ENCODE assay signal across 28 mouse cellular contexts in the genomic region with DNA sequence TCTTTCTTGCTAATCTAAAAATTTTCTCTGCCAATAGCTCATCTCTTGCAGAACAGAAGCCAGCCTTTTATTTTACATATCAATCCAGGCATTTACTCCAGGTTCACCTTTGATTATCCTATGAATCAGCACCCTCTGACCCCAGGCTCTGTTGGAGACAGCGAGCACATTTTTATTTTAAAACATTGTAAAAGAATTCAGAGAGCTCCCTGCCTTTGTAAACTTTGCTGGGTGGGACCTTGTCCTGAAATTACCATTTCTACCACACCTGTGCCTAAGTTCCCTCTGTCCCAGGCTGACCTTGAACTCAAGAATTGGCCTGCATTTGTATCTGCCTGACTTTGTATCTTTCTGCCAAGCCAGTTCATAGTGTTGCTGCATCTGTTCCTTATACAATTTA. TPM values are rescaled to one million over a fixed set of nuclear protein-coding genes. Genes with fewer than 3 reads are reported as not detected.
"Had no signal": no experiment of that assay in that cellular context is flagged by ENCODE, and none has a peak within 500 bp of the region (broad histone marks: within the 10 kb centered on the region; RNA-seq: fewer than 3 reads in every experiment).

No protein-coding gene starts in this region.

- H3K4me1 ChIP-seq: heart, embryonic 13.5 days; heart, embryonic 15.5 days; hindbrain, embryonic 10.5 days; hindbrain, embryonic 12.5 days; kidney, embryonic 15.5 days; limb, embryonic 13.5 days; limb, embryonic 15.5 days; liver, embryonic 13.5 days; liver, embryonic 15.5 days had no signal

- H3K9ac ChIP-seq: heart, embryonic 13.5 days; heart, embryonic 15.5 days; hindbrain, embryonic 12.5 days; hindbrain, embryonic 14.5 days; kidney, embryonic 15.5 days; limb, embryonic 13.5 days; limb, embryonic 15.5 days; liver, embryonic 13.5 days; liver, embryonic 15.5 days; liver, postnatal 0 days had no signal

- H3K4me3 ChIP-seq: heart, adult 2 months; heart, embryonic 13.5 days; heart, embryonic 15.5 days; hindbrain, embryonic 10.5 days; hindbrain, embryonic 12.5 days; kidney, embryonic 15.5 days; limb, embryonic 13.5 days; limb, embryonic 15.5 days; liver, embryonic 13.5 days; liver, embryonic 15.5 days had no signal

- H3K9me3 ChIP-seq: heart, embryonic 13.5 days; heart, embryonic 15.5 days; hindbrain, embryonic 10.5 days; hindbrain, embryonic 12.5 days; kidney, embryonic 15.5 days; limb, embryonic 13.5 days; limb, embryonic 15.5 days; liver, embryonic 13.5 days; liver, embryonic 15.5 days had no signal

- H3K36me3 ChIP-seq: heart, embryonic 13.5 days; heart, embryonic 15.5 days; hindbrain, embryonic 10.5 days; hindbrain, embryonic 12.5 days; kidney, embryonic 15.5 days; limb, embryonic 13.5 days; limb, embryonic 15.5 days; liver, embryonic 13.5 days; liver, embryonic 15.5 days had no signal

- H3K27ac ChIP-seq: heart, adult 2 months; heart, embryonic 13.5 days; heart, embryonic 15.5 days; hindbrain, embryonic 10.5 days; hindbrain, embryonic 12.5 days; hindbrain, embryonic 14.5 days; kidney, embryonic 15.5 days; kidney, postnatal 0 days; limb, embryonic 13.5 days; limb, embryonic 15.5 days; liver, embryonic 13.5 days; liver, embryonic 15.5 days had no signal

- DNase-seq: gastrocnemius, postnatal 14 days; heart, adult 2 months; heart, postnatal 14 days; heart, postnatal 36 days; kidney, adult 11 months; kidney, adult 2 months; kidney, adult 9 months; kidney, postnatal 14 days; kidney, postnatal 36 days; layer of hippocampus, adult 9-11 months; layer of hippocampus, postnatal 36 days; left cerebral cortex, postnatal 4 days; liver, embryonic 13.5 days; liver, postnatal 0 days had no signal

RNA-seq across cellular contexts. Expression of a gene that starts 17.0 kb away (rescaled TPM):
- total RNA-seq: gastrocnemius, adult 18-20 months; gastrocnemius, adult 8-10 months; gastrocnemius, postnatal 14 days; gastrocnemius, postnatal 4 days; granulocyte monocyte progenitor cell, adult 5-6 weeks; heart, adult 2 months; heart, postnatal 36 days had no signal
